Mouse (Mus musculus) mouse embryonic stem cell (cell line): ENCODE measurements around the gene Aff1.

Experiments
- in situ Hi-C, 2 experiments: fragments of 300-500 bp; cut with MboI; formaldehyde crosslinking; loops; 1 replicate in 1 of 2; 3 replicates in 1 of 2; pipeline ENCODE4 v1.14.3; 2019 to 2020; ENCODE audit warnings: low sequenced_read_pairs in 2 of 2, low pct_unique_long_range_greater_than_20kb in 1 of 2, mixed read lengths in 1 of 2; ENCODE audit not compliant: unreplicated experiment in 1 of 2

Gene Aff1

GRCm38 (mm10) chr5:103778314-103779117 lies 86.3 kb downstream of the Aff1 start:
- in situ Hi-C loops = no loop called here

DNA sequence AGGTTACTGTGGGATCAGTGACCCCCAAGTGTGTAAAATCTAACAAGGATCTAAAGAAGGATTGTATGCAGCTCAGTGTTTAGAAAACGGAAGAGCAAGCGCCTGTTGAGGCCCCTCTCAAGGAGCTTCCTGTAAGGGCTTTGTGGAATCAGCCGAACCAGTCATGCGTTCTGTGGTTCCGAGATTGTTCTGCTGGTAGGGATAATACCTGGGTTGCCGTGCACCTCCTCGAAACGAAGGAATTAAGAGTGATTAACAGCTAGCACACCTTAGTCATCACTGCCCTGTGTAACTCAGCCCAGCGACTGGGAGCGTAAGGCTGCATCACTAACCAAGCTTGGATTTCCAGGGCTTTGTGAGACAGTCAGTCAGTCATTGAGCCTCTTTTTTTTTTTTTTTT lies 87.7 kb downstream of the Aff1 start:
- in situ Hi-C loops = no loop called here

DNA sequence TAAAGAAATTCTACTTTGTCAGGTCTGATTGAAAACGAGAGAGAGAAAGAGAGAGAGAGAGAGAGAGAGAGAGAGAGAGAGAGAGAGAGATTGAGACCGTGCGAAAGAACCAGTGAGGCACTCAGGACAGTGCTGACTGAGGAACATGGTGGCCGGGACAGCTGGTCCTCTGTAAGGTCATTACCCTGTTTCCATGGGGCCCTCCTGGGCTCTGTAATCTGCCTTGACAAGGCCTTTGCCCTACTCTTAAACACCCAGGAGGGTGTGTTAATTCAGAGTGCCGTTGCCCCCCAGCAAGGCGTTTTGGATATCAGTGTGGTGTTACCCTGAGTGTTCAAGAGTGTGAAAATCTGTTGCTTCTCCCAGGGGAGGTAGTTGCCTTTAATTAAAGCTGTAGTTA lies 88.1 kb downstream of the Aff1 start:
- in situ Hi-C loops = no loop called here

DNA sequence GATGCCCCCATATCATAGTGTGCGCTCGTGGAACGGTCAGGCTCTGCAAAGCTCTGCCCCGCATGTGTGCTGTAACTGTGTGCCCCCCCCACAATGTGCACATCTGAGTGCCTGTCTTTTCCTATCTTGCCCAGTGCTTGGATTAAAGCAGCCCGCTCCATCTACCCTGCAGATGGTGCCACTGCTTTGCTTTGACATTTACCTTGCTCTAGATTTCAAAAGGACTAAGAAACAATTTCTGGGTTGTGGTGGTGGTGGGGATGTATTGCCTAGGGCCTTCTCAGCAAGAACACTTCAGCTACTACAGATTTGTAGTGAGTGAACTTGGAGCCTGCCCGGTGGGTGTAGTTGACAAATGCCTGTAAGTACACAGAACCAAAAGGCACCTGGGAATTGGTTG lies 88.7 kb downstream of the Aff1 start:
- in situ Hi-C loops = no loop called here

DNA sequence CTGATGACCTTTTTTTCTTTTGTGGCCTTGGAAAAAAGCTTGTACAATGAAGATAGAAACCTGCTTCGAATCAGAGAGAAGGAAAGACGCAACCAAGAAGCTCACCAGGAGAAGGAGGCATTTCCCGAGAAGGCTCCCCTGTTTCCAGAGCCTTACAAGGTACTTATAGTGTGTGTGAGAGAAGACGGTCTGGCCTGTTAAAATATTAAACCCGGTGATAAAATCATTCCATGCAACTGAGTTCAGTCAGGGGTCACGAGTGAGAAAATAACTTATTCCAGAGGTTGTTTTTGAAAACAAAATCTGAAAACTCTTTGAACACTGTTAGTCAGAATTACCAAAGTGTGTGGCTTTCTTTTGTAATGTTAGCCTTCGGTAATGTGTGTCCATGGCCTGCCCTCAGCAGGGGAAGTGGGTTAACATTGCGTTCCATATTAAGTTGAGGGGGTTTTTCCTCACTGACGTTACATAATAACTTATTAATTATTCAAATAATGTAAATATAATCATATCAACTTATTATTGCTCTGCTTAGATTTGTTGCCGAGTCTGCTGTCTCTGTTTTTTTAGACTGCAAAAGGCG lies 91.0 kb downstream of the Aff1 start:
- in situ Hi-C loops = no loop called here

- in situ Hi-C loops = no loop called here
These were observed 93.9 kb downstream of the Aff1 start for GRCm38 (mm10) chr5:103786096-103786495.

GRCm38 (mm10) chr5:103788476-103788875 lies 96.3 kb downstream of the Aff1 start:
- in situ Hi-C loops = no loop called here

DNA sequence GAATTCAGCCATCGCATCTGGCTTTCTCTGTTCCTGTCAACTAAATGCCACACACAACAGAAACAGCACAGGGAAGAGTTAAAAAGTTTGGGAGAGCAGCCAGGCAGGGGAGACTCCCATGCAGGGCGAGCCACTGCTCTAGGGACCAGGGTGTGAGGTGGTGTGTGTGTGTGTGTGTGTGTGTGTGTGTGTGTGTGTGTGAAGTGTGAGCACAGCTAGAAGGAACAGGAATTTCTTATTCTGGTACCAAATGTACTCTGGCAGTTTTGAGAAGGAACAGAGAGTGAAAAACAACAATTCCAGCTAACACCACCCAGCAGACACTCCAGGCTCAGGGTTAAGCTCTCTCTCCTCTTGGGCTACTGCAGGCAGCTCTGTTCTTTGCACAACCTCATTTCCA lies 96.8 kb downstream of the Aff1 start:
- in situ Hi-C loops = no loop called here

DNA sequence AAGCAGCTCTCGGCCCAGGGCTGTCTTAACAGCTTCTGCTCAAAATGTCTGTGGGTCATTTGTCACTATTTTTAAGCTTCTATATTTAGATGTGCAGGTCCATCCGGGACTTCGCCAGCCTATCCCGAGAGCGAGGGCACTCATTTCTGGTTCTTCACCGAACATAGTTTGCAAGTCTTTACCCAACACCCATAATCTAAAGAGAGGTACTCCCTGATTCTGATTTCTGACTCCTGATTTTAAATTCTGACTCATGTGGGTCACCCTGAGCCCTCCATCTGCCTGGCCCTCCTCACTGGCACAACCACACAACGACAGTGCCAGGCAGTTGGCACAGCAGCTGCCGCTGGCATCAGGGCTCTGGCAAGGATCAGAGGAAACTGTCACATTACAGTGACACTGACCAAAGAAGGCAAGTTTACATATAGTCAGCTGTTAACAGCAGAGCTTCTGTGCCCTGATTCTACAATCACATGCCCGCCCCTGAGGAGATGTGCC lies 97.5 kb downstream of the Aff1 start:
- in situ Hi-C loops = no loop called here

GRCm38 (mm10) chr5:103791741-103792140 lies 99.6 kb downstream of the Aff1 start:
- in situ Hi-C loops = no loop called here

- in situ Hi-C loops = no loop called here
These were observed 102.9 kb downstream of the Aff1 start for GRCm38 (mm10) chr5:103795121-103795520.

DNA sequence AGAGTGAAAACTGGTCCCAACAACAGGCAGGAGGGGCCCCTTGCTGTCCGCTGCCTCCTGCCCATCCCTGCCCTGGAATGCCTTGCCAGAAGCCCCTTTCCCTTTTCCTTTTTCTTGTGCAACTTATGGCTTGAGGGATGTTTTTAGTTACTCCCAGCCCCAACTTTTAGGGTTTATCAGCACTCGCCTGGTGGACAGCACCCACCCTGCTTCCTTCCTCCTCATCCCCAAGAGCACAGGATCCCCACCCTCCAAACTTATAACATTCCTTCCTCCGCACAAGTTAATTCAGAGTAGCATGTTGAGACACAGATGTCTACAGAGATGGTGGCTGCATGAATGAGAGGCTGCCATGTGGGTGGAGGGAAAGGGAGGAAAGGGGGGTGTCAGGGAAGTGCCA lies 103.9 kb downstream of the Aff1 start:
- in situ Hi-C loops = no loop called here

DNA sequence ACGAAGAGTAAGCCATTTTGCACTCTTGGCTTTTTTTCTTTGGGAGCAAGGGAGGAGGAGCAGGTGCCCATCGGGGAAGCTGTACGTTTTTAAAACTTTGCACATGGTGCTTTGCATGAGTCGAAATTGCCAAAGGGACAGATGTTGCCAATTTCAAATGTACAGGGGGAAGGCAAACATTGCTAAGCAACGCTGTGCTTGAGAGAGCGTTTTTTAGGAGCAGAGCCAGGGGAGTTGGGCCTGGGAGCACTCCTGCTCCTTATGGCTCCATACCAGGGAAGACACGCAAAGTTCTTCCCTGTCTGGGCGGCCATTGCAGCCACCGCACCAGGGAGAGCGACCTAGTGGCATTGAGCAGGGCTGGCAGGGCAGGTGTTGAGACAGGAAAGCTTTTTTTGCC lies 105.6 kb downstream of the Aff1 start:
- in situ Hi-C loops = no loop called here

- in situ Hi-C loops = no loop called here
These were observed 107.3 kb downstream of the Aff1 start for GRCm38 (mm10) chr5:103799438-103799837.

GRCm38 (mm10) chr5:103800009-103800408 lies 107.8 kb downstream of the Aff1 start:
- in situ Hi-C loops = loop anchor here in 1 of 2 experiments (25.0 kb wide), 1 partner anchor 113 kb away; the partner anchor contains the start of gene Aff1

GRCm38 (mm10) chr5:103803386-103803785 lies 111.2 kb downstream of the Aff1 start:
- in situ Hi-C loops = loop anchor here in 1 of 2 experiments (25.0 kb wide), 1 partner anchor 116 kb away; the partner anchor contains the start of gene Aff1

DNA sequence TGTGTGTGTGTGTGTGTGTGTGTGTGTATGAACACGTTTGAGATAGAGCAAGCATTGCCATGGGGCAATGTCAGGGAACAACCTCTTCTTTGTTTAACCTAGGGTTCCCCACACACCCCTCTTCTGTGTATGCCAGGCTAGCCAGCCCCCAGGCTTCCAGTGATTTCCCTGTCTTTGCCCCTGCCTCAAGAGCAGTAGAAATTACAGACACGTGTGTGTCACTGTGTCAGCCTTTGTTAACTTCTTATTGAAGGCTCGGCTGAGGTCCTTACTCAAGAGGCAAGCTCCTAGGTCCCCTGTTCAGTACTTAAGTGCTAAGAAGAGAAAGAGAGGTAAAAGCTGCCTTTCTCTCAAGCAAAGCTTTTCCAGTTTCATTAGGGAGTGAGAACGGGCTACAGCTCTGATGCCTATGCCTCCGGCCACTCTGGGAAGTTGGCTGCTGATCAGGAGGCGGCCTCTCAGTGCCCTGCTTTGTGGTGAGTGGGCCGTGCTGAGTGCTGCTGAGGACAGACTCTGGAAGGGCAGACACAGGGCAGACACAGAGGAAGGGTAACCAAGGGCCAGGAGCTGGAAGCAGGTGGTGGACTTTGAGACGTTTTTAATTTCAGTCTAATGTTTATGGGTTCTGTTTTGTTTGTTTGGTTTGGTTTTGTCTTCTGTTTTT lies 111.9 kb downstream of the Aff1 start:
- in situ Hi-C loops = loop anchor here in 1 of 2 experiments (25.0 kb wide), 1 partner anchor 117 kb away; the partner anchor contains the start of gene Aff1

DNA sequence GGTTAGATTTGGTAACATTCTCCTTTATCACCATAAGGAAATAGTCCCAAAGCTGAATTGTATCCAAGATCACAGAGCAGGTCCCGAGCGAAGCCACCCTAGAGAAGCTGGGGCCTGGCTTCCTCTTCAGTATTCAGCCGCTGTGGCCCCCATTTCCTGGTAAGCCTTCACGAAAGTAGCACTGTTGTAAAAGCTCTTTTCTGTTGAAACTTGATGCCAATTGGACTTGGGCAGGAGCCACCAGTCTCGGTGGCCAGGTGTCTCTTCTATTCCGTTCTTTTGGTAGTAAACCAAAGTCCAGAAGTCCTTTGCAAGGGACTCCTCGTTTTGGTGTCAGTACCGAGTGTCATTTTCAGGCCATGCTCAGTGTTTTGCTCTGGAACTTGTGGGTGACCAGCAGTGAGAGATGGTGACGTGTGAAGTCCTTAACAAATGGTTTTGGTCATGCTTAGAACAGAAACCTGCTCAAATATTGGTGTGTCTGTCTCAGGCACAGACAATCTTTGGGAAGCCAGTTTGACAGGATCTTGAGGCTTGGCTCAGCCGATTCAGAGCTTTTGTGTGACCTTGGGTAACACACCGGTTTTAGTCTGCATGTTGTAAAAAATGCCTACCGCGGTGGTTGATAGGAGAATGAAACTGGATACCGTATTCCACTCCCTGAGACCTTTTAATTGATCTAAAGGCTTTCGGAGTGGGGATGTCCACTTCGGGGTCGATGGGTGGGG lies 114.8 kb downstream of the Aff1 start:
- in situ Hi-C loops = loop anchor here in 1 of 2 experiments (25.0 kb wide), 1 partner anchor 120 kb away; the partner anchor contains the start of gene Aff1
